Mouse (Mus musculus): ENCODE results near the gene Acvr1. TPM values are rescaled to one million over a fixed set of nuclear protein-coding genes. Genes with fewer than 3 reads are reported as not detected.

Gene Acvr1
- polyA plus RNA-seq, 1 experiment from 2014 or later, result 4.6 TPM

DNA sequence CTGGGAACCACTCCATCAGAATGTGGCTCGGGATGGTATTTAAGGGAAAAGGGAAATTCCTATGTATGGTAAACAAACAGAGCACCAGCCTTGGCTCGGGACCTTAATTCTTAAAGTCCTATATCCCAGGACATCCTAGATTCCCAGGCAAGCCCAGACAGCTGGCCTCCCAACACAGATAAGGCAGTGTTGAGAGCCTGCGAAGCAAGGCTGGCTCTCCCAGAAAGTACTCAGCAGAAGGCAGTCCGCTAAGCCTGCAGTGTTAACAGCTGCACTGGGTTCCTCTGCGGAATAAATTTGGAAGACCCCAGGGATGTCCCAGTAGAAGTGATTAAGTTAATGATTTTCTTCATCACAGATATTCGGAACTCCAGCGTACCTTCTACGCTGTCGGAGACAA lies 16.5 kb downstream of the Acvr1 start:
- Histone ChIP-seq H3K4me2 (no peak overlapping the region), H3K27me3 (no peaks in the 10 kb centered on the region), H3K4me1 (peaks cover 33% of the 10 kb centered on the region), H3K36me3 (replicated peaks) (no peaks in the 10 kb centered on the region), H3K9ac (no peak overlapping the region), H3K27ac (no peak overlapping the region), H3K4me3 (replicated peaks) (no peak overlapping the region), H3K9me3 (no peaks in the 10 kb centered on the region)
- WGBS, result 72% methylated on average over 9 of the region's 9 CpGs
- ATAC-seq (ENCODE audit: low FRiP score), result 0 out of 2 replicates have a peak, but pooled peaks have one; percentile 34

DNA sequence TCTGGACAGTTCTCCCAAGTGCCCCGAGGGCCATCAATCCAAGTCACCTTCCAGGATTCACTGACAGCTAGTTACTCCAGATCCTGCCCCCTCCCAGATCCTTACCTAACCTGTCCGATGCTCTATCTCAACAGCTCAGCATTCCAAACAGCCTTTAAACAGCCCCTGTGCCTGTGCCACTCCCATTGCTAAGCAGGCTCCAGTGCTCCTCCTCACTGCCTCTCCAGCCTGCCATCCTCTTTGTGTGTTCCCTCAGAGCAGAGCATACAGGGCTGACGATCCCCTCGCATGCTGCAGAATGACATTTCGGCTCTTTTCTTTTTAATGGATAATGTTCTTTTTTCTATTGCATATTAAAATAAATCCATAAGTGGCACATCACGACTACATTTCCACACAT lies 17.0 kb downstream of the Acvr1 start:
- Histone ChIP-seq H3K27ac (no peak overlapping the region), H3K27me3 (no peaks in the 10 kb centered on the region), H3K4me1 (peaks cover 33% of the 10 kb centered on the region), H3K36me3 (replicated peaks) (no peaks in the 10 kb centered on the region), H3K4me3 (replicated peaks) (no peak overlapping the region), H3K4me2 (no peak overlapping the region), H3K9me3 (no peaks in the 10 kb centered on the region), H3K9ac (no peak overlapping the region)
- WGBS, result 60% methylated on average over 6 of the region's 6 CpGs
- no peak for ATAC-seq (ENCODE audit: low FRiP score)

DNA sequence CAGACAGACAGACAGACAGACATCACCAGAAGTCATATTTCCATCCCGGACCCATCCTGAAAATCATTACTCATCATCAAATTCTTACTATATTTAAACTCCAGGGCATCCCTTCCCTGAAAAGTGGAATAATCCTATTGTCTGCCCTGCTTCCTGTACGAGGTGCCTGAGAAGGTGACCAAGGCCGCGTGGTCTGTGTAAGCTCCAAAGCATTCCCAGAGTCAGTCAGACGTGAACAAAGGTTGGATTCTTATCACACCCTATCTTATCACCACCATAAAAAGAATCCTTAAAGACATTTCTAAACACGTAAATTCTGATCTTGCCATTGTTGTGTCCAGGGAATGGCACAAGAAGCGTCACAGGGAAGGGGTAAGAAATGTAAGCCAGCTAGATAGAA lies 18.0 kb downstream of the Acvr1 start:
- H3K4me1 ChIP-seq, result peaks cover 33% of the 10 kb centered on the region
- no peak for ATAC-seq (ENCODE audit: low FRiP score)
- no peaks in the 10 kb centered on the region for H3K36me3 ChIP-seq (replicated peaks)
- no peaks in the 10 kb centered on the region for H3K9me3 ChIP-seq
- 83% methylated on average over 7 of the region's 7 CpGs for WGBS
- no peak overlapping the region for H3K4me2 ChIP-seq
- H3K4me3 ChIP-seq (replicated peaks), result no peak overlapping the region
- H3K9ac ChIP-seq, result no peak overlapping the region
- no peaks in the 10 kb centered on the region for H3K27me3 ChIP-seq
- no peak overlapping the region for H3K27ac ChIP-seq

DNA sequence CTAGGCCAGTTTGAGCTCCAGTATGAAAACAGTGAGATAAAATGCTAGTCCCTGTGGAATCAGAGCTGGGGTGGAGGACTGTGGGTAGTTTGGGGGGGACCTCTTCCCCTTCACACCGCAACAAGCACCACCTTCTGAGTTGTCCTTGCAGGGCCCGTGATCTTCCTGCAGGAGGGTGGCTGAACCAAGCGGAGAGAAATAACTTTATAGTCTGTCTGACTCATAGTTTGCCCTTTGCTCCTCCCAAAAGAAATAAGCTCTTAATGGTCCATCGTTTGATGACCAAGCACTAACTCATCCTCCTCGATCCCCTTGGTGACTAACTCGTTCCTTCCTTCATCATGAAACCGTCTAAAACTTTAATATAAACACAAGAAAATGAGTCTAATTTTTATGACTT lies 20.7 kb downstream of the Acvr1 start:
- H3K4me3 ChIP-seq (replicated peaks), result no peak overlapping the region
- peaks cover 16% of the 10 kb centered on the region for H3K4me1 ChIP-seq
- WGBS, result 97% methylated on average over 7 of the region's 7 CpGs
- ATAC-seq (ENCODE audit: low FRiP score), result no peak
- H3K27me3 ChIP-seq, result no peaks in the 10 kb centered on the region
- no peak overlapping the region for H3K27ac ChIP-seq
- H3K4me2 ChIP-seq, result no peak overlapping the region
- H3K9ac ChIP-seq, result no peak overlapping the region
- H3K9me3 ChIP-seq, result no peaks in the 10 kb centered on the region
- H3K36me3 ChIP-seq (replicated peaks), result no peaks in the 10 kb centered on the region

DNA sequence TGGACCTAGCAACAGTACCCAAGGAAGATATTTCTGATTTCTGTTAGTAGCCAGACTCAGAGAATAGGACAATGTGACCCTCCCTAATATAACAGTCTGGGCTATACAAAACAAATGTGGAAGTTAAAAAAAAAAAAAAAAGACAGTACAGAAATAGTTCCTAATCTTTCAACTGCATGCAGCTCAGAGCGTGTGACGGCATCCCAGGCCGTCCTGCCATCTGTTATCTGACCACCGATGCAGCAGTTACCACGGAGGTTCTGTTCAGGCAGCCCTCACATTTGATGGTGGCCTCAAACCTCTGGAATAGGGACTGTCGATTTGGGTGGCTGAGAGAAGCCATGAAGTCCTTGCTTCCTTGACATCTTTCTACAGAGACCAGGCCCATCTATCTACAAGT lies 22.6 kb downstream of the Acvr1 start:
- 97% methylated on average over 6 of the region's 6 CpGs for WGBS
- Histone ChIP-seq H3K27me3 (no peaks in the 10 kb centered on the region), H3K9me3 (no peaks in the 10 kb centered on the region), H3K4me1 (peaks cover 2% of the 10 kb centered on the region; the same call in 1 of the 2 replicates), H3K9ac (no peak overlapping the region), H3K4me2 (no peak overlapping the region), H3K36me3 (replicated peaks) (no peaks in the 10 kb centered on the region), H3K27ac (no peak overlapping the region), H3K4me3 (replicated peaks) (no peak overlapping the region)
- no peak for ATAC-seq (ENCODE audit: low FRiP score)

DNA sequence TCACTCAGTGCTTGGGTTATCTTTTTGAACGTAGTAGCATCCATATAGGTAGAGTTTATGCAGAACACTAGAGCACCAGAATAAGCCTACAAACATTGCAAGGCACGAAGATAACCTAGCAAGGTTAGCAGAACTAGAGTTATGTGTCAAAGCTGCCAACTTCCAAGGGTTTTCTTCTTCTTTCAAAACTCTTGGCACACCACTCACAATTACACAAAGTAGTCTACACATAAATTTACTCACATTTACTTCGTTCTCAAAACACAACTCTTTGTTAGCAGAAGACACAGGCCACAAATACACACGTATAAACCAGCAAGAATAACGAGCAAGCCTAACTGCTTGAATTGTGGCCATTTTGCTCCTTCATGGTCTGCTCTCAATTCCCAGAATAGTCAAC lies 23.7 kb downstream of the Acvr1 start:
- H3K4me3 ChIP-seq (replicated peaks), result no peak overlapping the region
- WGBS, result 78% methylated on average over 5 of the region's 5 CpGs
- H3K9ac ChIP-seq, result no peak overlapping the region
- H3K4me2 ChIP-seq, result no peak overlapping the region
- H3K27ac ChIP-seq, result no peak overlapping the region
- ATAC-seq (ENCODE audit: low FRiP score), result no peak
- no peaks in the 10 kb centered on the region for H3K9me3 ChIP-seq
- 0 out of 2 replicates have a peak, but pooled peaks cover 3% of the 10 kb centered on the region for H3K4me1 ChIP-seq
- H3K27me3 ChIP-seq, result no peaks in the 10 kb centered on the region
- H3K36me3 ChIP-seq (replicated peaks), result no peaks in the 10 kb centered on the region

DNA sequence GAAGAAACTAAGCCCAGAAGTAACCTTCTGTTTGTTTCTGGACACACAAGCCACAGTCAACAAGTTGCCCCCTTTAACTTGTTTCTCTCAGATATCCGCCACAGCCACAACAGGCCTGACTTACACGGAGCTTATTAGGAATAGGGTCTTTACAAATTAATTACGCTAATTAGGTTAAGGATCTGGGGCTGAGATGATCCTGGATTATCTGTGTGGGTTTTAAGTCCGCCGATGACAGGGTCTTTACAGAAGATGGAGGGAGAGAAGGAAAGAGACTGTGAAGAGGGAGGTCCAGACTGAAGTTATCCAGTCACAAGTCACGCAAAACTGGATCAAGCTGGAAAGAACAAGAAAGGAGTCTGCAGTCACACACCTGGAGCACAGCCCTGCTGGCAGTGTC lies 28.8 kb downstream of the Acvr1 start:
- WGBS, result 56% methylated on average over 6 of the region's 6 CpGs
- ATAC-seq (ENCODE audit: low FRiP score), result no peak
- Histone ChIP-seq H3K36me3 (replicated peaks) (no peaks in the 10 kb centered on the region), H3K27me3 (no peaks in the 10 kb centered on the region), H3K27ac (no peak overlapping the region), H3K9ac (no peak overlapping the region), H3K4me3 (replicated peaks) (no peak overlapping the region), H3K9me3 (no peaks in the 10 kb centered on the region), H3K4me1 (peaks cover 20% of the 10 kb centered on the region), H3K4me2 (no peak overlapping the region)

DNA sequence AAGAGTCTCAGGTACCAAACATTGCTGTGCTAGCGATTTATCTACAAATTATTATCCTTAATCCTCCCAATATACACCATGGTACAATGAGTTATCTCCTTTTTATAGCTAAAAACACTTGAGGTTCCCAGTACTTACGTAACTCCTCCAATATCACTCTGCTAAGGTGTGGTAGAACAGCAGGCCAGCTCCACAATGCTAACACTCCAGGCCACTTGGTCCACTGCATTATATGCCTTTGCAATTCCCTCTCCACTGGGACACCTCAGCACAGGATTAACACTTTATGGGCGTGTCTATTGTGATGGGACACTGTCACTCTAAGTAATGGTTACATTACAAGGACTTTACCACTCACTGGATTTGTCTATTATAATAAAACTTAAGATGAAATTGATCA lies 30.2 kb downstream of the Acvr1 start:
- Histone ChIP-seq H3K27me3 (no peaks in the 10 kb centered on the region), H3K4me2 (no peak overlapping the region), H3K4me3 (replicated peaks) (no peak overlapping the region), H3K9me3 (no peaks in the 10 kb centered on the region), H3K9ac (no peak overlapping the region), H3K27ac (no peak overlapping the region), H3K4me1 (peaks cover 33% of the 10 kb centered on the region), H3K36me3 (replicated peaks) (no peaks in the 10 kb centered on the region)
- WGBS, result 90% methylated on average over 3 of the region's 3 CpGs
- ATAC-seq (ENCODE audit: low FRiP score), result no peak

DNA sequence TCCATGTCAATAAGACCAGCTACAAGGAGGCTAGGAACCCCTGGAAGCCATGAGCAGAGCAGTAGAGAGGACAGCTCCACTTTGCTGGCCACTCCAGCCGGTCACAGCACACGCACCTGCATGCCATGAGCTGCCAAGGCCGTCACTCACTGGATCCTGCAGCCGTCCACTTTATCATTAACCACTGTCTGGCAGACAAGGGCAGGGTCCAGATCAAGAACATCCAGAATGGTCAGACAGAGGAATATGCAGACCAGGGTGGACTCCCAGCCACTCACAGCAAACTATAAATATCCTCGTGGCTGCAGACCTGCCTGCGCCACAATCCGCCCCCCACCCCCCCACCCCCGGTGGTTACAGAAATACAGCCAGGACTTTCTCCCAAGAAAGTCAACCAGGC lies 31.7 kb downstream of the Acvr1 start:
- peaks cover 44% of the 10 kb centered on the region for H3K4me1 ChIP-seq
- H3K27me3 ChIP-seq, result no peaks in the 10 kb centered on the region
- H3K4me2 ChIP-seq, result no peak overlapping the region
- no peak overlapping the region for H3K4me3 ChIP-seq (replicated peaks)
- H3K36me3 ChIP-seq (replicated peaks), result no peaks in the 10 kb centered on the region
- no peaks in the 10 kb centered on the region for H3K9me3 ChIP-seq
- no peak overlapping the region for H3K27ac ChIP-seq
- H3K9ac ChIP-seq, result no peak overlapping the region
- WGBS, result 83% methylated on average over 8 of the region's 8 CpGs
- ATAC-seq (ENCODE audit: low FRiP score), result no peak

DNA sequence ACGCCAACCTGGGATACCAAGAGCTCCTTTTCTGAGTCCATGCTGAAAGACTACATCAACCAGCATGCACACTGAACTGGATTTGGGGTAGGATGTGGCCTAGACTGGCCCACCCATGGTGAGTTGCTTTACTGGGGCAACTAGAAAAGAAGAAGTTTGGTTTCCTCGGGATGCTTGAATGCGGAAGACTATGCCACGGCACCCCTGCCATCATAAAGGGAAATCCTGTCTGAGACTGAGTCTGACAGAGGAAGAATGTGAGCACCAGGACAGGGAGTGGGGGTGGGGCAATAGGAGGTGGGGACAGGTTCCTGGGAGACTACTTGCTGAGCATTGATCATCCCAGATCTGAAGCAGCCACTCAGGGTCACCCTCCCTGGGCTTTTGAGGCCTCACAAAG lies 32.6 kb downstream of the Acvr1 start:
- H3K4me1 ChIP-seq, result peaks cover 51% of the 10 kb centered on the region
- peak overlapping the region; percentile 80 for H3K27ac ChIP-seq
- no peak for ATAC-seq (ENCODE audit: low FRiP score)
- no peaks in the 10 kb centered on the region for H3K9me3 ChIP-seq
- WGBS, result 63% methylated on average over 4 of the region's 4 CpGs
- no peaks in the 10 kb centered on the region for H3K36me3 ChIP-seq (replicated peaks)
- H3K27me3 ChIP-seq, result no peaks in the 10 kb centered on the region
- no peak overlapping the region for H3K9ac ChIP-seq
- H3K4me3 ChIP-seq (replicated peaks), result no peak overlapping the region
- no peak overlapping the region; the same call in 1 of the 2 replicates for H3K4me2 ChIP-seq

DNA sequence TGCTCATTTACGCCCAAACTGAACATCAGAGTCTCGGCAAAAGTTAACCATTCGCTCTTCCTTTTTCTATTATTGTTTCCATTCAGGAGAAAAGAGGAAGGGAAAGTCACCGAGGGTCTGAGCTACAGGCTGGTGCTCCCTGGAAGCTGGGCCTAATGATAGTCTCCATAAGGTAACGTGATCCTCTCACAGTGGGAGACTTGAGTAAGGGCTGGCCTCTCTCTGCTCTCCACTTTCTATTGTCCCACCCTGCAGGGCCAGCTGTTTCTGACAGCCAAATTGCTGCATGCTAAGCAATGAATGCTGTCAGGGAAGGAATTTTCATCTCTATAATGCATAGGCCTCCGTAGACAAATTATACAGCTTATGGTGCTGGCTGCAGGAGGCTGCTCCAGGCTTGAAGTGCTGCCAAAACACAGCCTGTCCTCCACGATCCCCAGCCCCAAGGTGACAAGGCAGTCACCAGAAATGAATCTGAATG lies 33.4 kb downstream of the Acvr1 start:
- H3K36me3 ChIP-seq (replicated peaks), result no peaks in the 10 kb centered on the region
- no peak overlapping the region for H3K9ac ChIP-seq
- peaks cover 52% of the 10 kb centered on the region for H3K4me1 ChIP-seq
- H3K9me3 ChIP-seq, result no peaks in the 10 kb centered on the region
- H3K27me3 ChIP-seq, result no peaks in the 10 kb centered on the region
- ATAC-seq (ENCODE audit: low FRiP score), result peak; percentile 67
- 13% methylated on average over 7 of the region's 7 CpGs for WGBS
- no peak overlapping the region for H3K4me3 ChIP-seq (replicated peaks)
- peak overlapping the region; percentile 6; the same call in 1 of the 2 replicates for H3K4me2 ChIP-seq
- H3K27ac ChIP-seq, result peak overlapping the region; percentile 80

DNA sequence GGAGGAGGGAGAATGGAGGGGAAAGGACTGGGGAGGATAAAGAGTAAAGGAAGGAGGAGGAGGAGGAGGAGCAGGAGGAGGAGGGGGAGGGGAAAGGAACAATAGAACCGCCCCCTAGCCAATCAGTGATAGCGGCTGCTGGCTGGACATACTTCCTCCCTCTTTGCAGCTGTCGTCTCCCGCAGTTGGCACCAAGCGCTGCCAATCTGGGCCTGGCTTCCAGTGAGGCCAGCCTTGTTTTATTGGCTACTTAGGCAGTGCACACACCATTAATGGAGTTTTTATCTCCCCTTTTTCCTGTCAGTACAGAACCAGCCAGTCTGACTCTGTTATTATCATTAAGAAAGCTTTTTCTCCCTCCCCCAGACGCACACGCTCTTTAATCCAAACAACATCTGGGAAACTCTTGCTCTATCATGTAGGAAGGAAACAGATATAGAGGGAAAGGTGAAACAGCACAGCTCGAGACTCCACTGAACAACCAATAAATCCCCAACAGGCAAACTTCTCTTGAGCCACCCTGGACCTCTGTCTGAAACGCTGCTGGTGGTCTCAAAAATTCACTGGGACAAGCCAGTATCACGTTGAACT lies 34.6 kb downstream of the Acvr1 start:
- WGBS, result 13% methylated on average over 10 of the region's 10 CpGs
- H3K4me1 ChIP-seq, result peaks cover 52% of the 10 kb centered on the region
- peak; percentile 87 for ATAC-seq (ENCODE audit: low FRiP score)
- no peak overlapping the region for H3K4me3 ChIP-seq (replicated peaks)
- 0 out of 2 replicates have a peak overlapping the region, but pooled peaks have one; percentile 7 for H3K9ac ChIP-seq
- H3K4me2 ChIP-seq, result peak overlapping the region; percentile 37
- H3K27me3 ChIP-seq, result no peaks in the 10 kb centered on the region
- no peaks in the 10 kb centered on the region for H3K36me3 ChIP-seq (replicated peaks)
- peak overlapping the region; percentile 78 for H3K27ac ChIP-seq
- H3K9me3 ChIP-seq, result no peaks in the 10 kb centered on the region

DNA sequence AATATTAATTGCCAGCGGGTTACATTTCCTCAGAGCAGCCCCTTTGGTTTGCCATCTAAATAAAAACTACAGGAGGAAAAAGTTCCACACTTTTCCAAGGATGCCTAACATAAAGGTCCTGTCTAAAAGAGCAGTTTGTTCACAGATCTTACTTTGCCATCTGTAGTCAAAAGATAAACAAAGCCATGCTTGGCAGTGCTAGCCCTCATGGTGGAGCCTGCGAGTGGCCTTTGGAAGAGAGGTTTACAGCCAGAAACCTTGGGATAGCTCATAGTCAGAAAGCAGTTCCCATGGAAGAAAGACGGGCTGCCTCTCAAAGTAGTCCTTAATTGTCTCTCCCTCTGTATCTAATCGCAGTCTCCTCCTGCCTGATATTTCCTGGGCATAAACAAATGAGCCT lies 36.4 kb downstream of the Acvr1 start:
- H3K4me2 ChIP-seq, result no peak overlapping the region
- H3K36me3 ChIP-seq (replicated peaks), result no peaks in the 10 kb centered on the region
- peaks cover 52% of the 10 kb centered on the region for H3K4me1 ChIP-seq
- H3K27ac ChIP-seq, result peak overlapping the region; percentile 50; the same call in 1 of the 2 replicates
- no peaks in the 10 kb centered on the region for H3K9me3 ChIP-seq
- WGBS, result 70% methylated on average over 4 of the region's 4 CpGs
- no peak for ATAC-seq (ENCODE audit: low FRiP score)
- no peaks in the 10 kb centered on the region for H3K27me3 ChIP-seq
- no peak overlapping the region for H3K9ac ChIP-seq
- no peak overlapping the region for H3K4me3 ChIP-seq (replicated peaks)
